Mouse (Mus musculus): ENCODE data around the gene Tkt.

GRCm38 (mm10) chr14:30515931-30516723 is 32.0 kb upstream of the Tkt start:
- TF ChIP-seq CTCF (IDR thresholded peaks at IDR 0.05; ENCODE audit: low read depth, low read length) (no peak), TAL1 (conservative IDR thresholded peaks at IDR 0.05; ENCODE audit: low read depth, low read length) (no peak), POLR2AphosphoS5 (IDR thresholded peaks at IDR 0.05; ENCODE audit: insufficient replicate concordance, low read depth, low read length) (no peak)

Data from G1E (cell line).